Mouse (Mus musculus) WW6 (cell line): ENCODE results near the gene Tmem200b.

Experiments
- DNase-seq: peaks from one replicate; pipeline ENCODE4 v3.0.0-alpha.2; 2013; ENCODE audit warnings: low read depth, low spot score

Gene Tmem200b

DNA sequence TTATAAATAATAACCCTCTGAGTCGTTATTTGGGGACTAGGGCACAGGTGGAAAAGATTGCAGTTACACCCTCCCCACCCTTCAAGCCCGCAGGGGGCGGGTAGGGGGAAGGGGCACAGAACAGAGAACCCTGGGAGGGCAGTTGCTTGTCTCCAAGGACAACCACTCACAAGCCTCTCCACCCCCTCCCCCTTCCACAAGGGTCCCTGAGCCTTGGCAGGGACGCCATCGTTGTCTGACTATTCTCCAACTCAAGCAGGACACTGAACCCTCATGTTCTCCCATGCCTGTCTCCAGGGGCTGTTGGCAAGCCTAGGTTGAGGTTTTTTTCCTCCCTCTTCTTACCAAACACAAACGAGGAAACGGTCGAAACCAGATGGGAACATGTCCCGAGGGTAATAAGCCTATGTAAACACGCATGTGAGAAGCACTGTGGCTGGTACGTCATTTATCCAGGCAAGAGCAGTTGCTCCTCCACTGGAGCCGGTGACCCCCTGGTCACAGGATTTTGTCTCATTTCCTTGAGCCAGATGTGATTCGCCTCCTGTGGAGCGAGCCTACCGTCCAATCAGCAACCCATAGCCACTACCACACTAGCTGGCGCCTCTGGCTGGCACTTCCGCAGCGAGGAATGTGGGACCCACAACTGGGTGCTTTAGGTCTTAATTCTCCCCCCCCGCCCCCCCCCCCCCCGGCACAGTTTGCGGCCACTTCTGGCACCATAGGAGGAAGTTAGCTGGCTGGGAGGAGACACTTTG, 11.2 kb upstream of the Tmem200b start:
- no peak for DNase-seq

DNA sequence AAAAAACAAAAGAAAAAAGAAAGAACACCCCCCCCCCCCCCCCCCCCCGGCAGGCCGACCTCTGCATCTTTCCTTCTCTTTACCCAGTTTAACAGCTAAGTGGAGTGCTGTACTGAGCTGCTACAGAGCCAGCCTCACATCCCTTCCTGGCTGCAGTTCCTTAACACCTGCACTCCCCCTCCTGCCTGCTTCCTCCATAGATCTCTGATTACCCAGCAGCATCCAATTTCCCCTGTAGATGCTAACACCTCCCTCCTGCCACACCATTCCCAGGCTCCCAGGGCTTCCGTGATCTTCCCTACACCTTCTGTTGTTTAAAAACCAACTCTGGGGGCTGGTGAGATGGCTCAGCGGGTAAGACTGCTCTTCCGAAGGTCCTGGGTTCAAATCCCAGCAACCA, 10.1 kb upstream of the Tmem200b start:
- DNase-seq, result no peak

GRCm38 (mm10) chr4:131913526-131913925, 8.0 kb upstream of the Tmem200b start:
- no peak for DNase-seq

GRCm38 (mm10) chr4:131914046-131914643, 7.4 kb upstream of the Tmem200b start:
- DNase-seq, result no peak

DNA sequence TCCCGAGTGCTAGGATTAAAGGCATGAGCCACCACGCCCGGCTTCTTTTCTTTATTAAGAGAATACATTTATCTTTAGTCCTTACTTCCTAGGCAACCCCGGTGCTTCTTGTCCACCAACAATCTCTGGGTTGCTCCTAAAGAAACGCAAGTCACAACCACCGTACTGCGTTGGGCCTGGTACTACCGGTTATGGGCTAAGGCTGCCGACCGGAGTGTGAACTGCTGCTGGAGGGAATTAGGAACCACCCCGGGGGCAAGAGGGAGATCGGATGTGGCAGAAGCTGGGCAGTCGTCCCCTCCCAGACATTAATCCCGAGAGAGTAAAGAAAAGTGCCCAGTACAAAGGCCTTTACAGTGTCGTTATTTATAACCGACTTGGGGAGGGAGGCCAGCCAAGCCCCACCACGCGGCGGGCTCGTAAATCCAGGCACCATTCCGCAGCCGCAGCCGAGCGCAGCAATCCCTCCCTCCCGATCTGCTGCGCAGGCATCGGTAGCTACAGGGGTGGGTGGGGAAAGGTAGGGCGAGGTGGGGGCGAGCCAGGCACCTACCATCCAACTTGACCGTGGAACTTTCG, 6.6 kb upstream of the Tmem200b start:
- no peak for DNase-seq

- DNase-seq, result no peak
Observed at GRCm38 (mm10) chr4:131915821-131916328, 5.7 kb upstream of the Tmem200b start.

DNA sequence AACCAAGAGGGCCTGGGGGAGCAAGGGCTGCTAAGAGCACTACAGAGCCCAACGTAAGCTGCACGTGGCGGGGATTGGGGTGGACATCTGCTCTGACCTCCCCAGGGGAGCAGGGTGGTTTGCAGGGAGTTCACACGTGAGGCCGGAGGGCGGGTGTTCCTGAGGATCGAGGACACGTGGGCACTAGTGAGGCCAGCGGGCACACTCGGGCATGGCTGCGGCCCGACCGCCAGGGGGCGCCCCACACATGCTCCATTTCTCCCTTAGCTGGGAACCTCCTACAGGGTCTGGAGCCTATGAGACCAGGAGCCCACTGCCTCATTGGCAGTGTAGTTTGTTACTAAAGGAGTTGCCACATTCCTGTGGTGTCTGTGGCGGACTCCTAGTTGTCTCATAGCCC, 5.1 kb upstream of the Tmem200b start:
- no peak for DNase-seq

DNA sequence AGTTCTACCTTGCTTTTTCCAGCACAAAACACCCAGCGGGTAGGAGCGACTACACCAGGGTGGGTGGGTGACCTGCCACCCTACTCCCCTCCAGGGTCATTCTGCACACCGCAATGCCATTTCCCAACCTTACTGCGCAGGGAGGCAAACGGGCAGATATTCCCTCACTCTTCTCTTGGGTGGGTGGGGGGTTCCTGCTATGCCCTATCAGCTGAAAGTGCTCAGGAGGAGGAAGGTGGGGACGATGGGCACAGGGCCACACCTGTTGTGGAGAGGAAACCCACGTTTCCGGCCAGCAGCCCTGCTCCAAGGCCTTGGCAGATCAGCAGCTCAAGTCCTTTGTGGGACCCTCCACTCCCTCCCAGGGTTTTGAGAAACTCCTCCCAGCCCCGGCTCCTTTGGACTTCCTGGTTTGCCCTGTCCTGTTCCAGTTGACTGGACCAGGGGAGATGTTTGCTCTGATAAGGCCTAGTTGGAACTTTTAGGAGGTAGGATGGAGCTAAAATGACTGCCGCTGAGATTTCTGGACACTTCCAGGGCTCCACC, 4.5 kb upstream of the Tmem200b start:
- no peak for DNase-seq

GRCm38 (mm10) chr4:131918026-131918533, 3.5 kb upstream of the Tmem200b start:
- DNase-seq, result no peak

DNA sequence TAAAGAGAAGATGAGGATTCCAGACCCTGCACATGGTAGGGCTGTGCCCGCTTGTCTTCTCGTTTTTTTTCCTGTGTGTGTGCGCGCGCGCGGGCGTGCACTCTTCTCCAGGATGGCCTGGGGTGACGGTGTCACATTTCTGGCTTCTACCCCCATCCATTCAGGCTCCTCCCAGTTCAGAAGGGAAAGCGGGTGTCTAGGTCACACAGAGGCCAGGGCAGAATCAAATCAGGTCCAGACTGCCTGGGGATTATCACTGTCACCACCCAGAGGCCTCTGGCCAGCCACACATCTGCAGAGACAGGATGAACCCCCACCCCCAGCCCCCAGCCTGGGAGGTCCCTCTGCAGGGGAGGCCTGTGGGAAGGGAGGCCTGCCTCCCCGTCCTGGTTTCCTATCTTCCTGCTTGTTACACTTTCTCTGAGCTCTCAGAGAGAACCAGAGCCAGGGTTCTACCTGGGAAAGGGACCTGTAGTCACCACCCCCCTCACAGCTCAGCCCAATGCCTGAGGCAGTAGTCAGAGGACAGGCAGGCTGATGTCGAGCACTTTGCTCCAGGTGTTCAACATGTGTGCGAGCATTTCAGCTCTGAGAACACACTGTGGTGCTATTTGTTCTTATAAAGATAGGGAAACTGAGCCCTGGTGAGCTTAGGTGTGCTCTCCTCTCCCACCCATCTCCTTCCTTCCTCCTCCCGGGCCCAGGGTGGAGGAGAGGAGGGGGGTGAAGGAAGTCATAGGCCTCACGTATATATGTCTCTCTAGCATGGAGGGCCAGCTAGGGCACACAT, 2.7 kb upstream of the Tmem200b start:
- DNase-seq, result no peak

- no peak for DNase-seq
Observed at GRCm38 (mm10) chr4:131919506-131920140, 1.9 kb upstream of the Tmem200b start.

DNA sequence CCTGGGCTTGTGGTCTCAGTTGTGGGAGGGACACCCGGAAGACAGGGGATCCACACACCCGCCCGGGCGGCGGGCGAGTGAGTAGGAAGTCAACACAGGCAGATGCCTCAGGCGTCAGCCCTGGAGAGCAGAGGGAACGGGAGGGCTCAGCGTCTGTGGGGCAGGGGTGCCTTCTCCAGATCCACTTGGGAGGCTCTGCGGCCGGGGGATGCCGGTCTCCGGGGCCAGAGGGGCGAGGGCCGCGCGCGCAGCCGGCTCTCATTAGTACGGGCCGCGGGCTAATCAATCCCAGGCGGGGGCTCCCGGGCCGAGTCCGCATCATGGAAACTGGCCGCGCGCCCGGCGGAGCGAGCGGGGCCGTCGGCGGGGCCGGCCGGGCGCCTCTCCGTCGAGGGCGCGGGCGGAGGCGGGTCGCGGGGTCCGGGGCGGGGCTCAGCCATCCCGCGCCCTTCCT, 1.4 kb upstream of the Tmem200b start:
- DNase-seq, result no peak

DNA sequence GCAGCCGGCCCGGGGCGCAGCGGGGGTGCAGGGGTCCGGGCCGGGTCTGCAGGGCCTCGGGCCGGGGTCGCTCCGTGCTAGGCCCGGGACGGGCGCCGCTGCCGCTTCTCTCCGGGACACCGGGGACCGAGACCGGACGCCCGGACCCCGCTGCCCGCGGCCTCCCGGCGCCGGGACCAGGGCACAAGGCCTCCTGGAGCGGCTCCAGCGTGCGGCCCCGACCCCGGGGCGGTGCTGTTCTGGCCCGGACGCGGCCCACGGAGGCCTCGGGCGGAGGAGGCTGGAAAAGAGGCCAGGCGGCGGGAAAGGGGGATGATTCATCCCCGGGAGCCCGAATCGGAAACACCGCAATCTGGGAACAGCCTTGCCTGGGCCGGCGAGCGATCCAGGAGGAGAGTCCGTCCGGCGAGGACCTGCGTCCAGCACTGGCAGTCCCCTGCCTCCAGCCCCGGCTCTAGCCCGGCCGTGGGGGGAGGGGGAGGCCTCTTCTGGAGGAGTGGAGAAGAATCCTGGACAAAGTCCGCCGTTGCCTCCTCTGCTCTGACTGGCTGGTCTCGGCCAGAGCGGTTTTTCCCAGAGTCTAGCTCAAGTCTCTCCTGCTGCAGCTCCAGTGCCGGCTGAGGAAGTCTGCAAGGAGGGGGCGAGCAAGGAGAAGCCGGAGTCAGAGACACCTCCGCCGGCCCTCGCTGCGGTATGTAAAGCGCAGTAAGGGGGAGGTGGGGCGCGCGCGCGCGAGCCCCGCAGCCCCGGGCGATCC, 798 bp upstream of the Tmem200b start:
- DNase-seq, result no peak

GRCm38 (mm10) chr4:131922404-131922803, 833 bp downstream of the Tmem200b start:
- no peak for DNase-seq

- DNase-seq, result no peak
Observed at GRCm38 (mm10) chr4:131924096-131924810, 2.7 kb downstream of the Tmem200b start.

DNA sequence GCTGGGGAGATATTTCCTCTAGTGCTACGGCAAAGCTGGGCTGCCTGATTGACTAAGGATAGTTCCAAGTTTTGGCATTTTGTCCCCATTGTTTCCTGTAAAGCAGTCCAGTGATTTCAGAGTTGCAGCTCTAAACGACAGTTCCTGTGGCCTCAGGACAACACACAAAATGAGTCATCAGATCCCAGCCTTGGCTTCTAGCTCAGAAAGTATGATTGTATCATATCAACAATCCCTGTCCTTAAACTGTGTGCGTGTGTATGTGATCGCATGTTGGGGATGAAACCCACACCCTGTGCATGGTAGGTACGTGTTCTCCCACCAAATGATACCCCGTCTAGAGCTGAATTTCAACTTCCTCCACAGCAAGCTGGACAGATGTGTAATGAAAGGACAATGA, 7.6 kb downstream of the Tmem200b start:
- DNase-seq, result no peak

- DNase-seq, result no peak
Observed at GRCm38 (mm10) chr4:131939459-131939858, 17.9 kb downstream of the Tmem200b start.

DNA sequence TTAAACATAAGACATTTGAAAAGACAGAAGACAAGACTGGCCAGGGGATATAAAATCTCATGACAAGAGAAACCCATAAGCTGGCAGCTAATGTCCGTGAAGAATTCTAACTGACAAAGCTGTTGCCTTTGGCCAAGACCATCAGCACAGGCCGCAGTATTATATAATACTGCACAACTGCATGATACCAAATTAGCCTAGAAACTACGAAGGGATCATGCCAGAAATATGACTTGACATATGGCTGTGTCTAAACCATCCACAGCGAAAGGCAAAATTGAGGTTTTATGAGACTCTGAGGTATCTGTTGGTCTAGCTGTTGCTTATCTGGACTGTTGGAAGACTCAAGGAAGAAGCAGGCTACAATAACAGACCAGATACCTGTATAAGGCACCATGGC, 19.3 kb downstream of the Tmem200b start:
- no peak for DNase-seq

GRCm38 (mm10) chr4:131947848-131948247, 26.3 kb downstream of the Tmem200b start:
- DNase-seq, result no peak

DNA sequence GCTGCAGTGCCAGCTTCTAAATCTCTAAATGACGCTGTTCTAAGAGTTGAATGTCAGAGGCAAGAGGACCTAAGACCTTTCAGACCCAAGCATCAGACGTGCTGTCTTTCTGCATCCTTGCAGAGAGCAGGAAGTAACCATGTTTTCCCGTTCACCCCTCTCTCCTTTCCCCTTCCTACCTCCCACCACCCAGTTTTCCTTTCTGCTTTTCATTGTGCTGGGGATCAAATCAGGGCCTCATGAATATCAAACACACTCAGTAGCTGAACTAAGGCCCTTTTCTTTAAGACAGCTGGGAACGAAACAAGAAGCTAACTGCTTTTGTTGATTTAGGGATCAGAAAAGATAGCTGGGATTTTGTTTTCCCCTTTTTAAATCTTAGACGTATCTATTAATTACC, 28.3 kb downstream of the Tmem200b start:
- no peak for DNase-seq
